Mouse (Mus musculus) spleen, adult 18-20 months (tissue): Measurements from ENCODE around the gene Kdm4d.
"Not testable (repeated sequence)": the region's sequence is repeated elsewhere in the genome, so short reads cannot be mapped to it uniquely, and the experiment has no call there.

Experiments used
- DNase-seq, 2 experiments: peaks; one replicate each; pipeline ENCODE4 v3.0.0; 2022; ENCODE audit warnings: mixed read lengths in 2 of 2

Gene Kdm4d

GRCm38 (mm10) chr9:14500023-14500915 lies at the start of gene Kdm4d, which contains the start of gene Cwc15:
TSS of gene Kdm4d (minus strand) at chr9:14500482.
TSS of gene Cwc15 (plus strand) at chr9:14500617.
- DNase-seq = peak; percentile 88 to 89

GRCm38 (mm10) chr9:14548366-14548761 lies 48.1 kb upstream of the Kdm4d start:
- no peak for DNase-seq

GRCm38 (mm10) chr9:14547584-14548365 lies 47.5 kb upstream of the Kdm4d start:
- no peak for DNase-seq

- DNase-seq = no peak
These were observed 43.9 kb upstream of the Kdm4d start for GRCm38 (mm10) chr9:14544034-14544757.

- no peak for DNase-seq
These were observed 34.7 kb upstream of the Kdm4d start for GRCm38 (mm10) chr9:14534833-14535456.

- no peak for DNase-seq
These were observed 33.4 kb upstream of the Kdm4d start for GRCm38 (mm10) chr9:14533659-14534058.

- no peak for DNase-seq
These were observed 32.0 kb upstream of the Kdm4d start for GRCm38 (mm10) chr9:14532283-14532682.

- DNase-seq = no peak
These were observed 29.7 kb upstream of the Kdm4d start for GRCm38 (mm10) chr9:14530004-14530403.

- DNase-seq = peak; percentile 23 to 55
These were observed 23.2 kb upstream of the Kdm4d start for GRCm38 (mm10) chr9:14523408-14524043.

- DNase-seq = no peak
These were observed 21.4 kb upstream of the Kdm4d start for GRCm38 (mm10) chr9:14521695-14522094.

GRCm38 (mm10) chr9:14520971-14521670 lies 20.8 kb upstream of the Kdm4d start:
- DNase-seq = no peak

GRCm38 (mm10) chr9:14518105-14518504 lies 17.8 kb upstream of the Kdm4d start:
- no peak for DNase-seq

GRCm38 (mm10) chr9:14517296-14517695 lies 17.0 kb upstream of the Kdm4d start:
- DNase-seq = no peak

GRCm38 (mm10) chr9:14512633-14513445 lies 12.6 kb upstream of the Kdm4d start:
- DNase-seq = no peak

GRCm38 (mm10) chr9:14500916-14501424 lies 688 bp upstream of the Kdm4d start:
- no peak for DNase-seq

GRCm38 (mm10) chr9:14498896-14499705 lies 1.2 kb downstream of the Kdm4d start:
- no peak for DNase-seq

GRCm38 (mm10) chr9:14463668-14464067 lies 36.6 kb downstream of the Kdm4d start:
- DNase-seq = not testable (repeated sequence)

- not testable (repeated sequence) for DNase-seq
These were observed 37.7 kb downstream of the Kdm4d start for GRCm38 (mm10) chr9:14462536-14462935.

GRCm38 (mm10) chr9:14456320-14456719 lies 44.0 kb downstream of the Kdm4d start:
- no peak for DNase-seq
